Mouse (Mus musculus) embryonic facial prominence, embryonic 11.5 days (tissue): Measurements from ENCODE around the gene Rbm47. TPM values are rescaled to one million over a fixed set of nuclear protein-coding genes. Genes with fewer than 3 reads are reported as not detected.

Source experiments
- ATAC-seq: fragments of 200-750 bp; cut with Nextera tagmentation; replicated peaks from 2 replicates; pipeline ENCODE4 v1.8.0; 2017; ENCODE audit warnings: low read depth; ENCODE audit not compliant: insufficient number of reproducible peaks, low FRiP score, low TSS enrichment
- DNase-seq: peaks from one replicate; pipeline ENCODE4 v3.0.0-alpha.2; 2015; ENCODE audit warnings: low spot score
- H3K27ac ChIP-seq: fragments of 300-500 bp; sonication (generic); replicated peaks from 2 replicates; pipeline ENCODE4 v1.5.1; 2014; ENCODE audit warnings: mild to moderate bottlenecking, low read depth, low read length, control low read depth
- H3K27me3 ChIP-seq: fragments of 300-500 bp; sonication (generic); 2 replicates; pipeline ENCODE4 v1.6.1; 2014; ENCODE audit warnings: mild to moderate bottlenecking, low read length, moderate library complexity, mixed read lengths; ENCODE audit not compliant: control insufficient read depth, insufficient read depth
- H3K36me3 ChIP-seq: fragments of 300-500 bp; sonication (generic); replicated peaks from 2 replicates; pipeline ENCODE4 v1.6.1; 2014; ENCODE audit warnings: low read depth, mild to moderate bottlenecking, low read length, moderate library complexity, mixed read lengths; ENCODE audit not compliant: control insufficient read depth, insufficient read depth
- H3K4me1 ChIP-seq: fragments of 300-500 bp; sonication (generic); 2 replicates; pipeline ENCODE4 v1.6.1; 2014; ENCODE audit warnings: low read length, mixed read lengths; ENCODE audit not compliant: control insufficient read depth, insufficient read depth
- H3K4me2 ChIP-seq: fragments of 300-500 bp; sonication (generic); 2 replicates; pipeline ENCODE4 v1.6.1; 2014; ENCODE audit warnings: low read depth, mild to moderate bottlenecking, control low read depth, low read length, moderate library complexity
- H3K4me3 ChIP-seq: fragments of 300-500 bp; sonication (generic); 2 replicates; pipeline ENCODE4 v1.5.1; 2014; ENCODE audit warnings: low read depth, low read length, control low read depth
- H3K9ac ChIP-seq: fragments of 300-500 bp; sonication (generic); replicated peaks from 2 replicates; pipeline ENCODE4 v1.6.1; 2014; ENCODE audit warnings: mild to moderate bottlenecking, control low read depth, low read length
- H3K9me3 ChIP-seq: fragments of 300-500 bp; sonication (generic); replicated peaks from 2 replicates; pipeline ENCODE4 v1.6.1; 2016; ENCODE audit warnings: mild to moderate bottlenecking, low read length, inconsistent platforms, mixed read lengths; ENCODE audit not compliant: control insufficient read depth
- WGBS: fragments of 180-500 bp; shearing (Covaris S2); extraction: QIAGEN DNeasy Blood & Tissue Kit; methylation state at CpG from one replicate; pipeline ENCODE4 v1.1.7; 2014; 5-methylcytosine and 5-hydroxymethylcytosine counted together
- polyA plus RNA-seq: library from polyadenylated mRNA; unstranded; fragments of >200 nt; fragmentation: Nextera tagmentation; extraction: Ambion mirVana; gene quantifications from 2 replicates; pipeline ENCODE4 v1.2.1, GENCODE M21; 2014

The Rbm47 gene
- polyA plus RNA-seq, 1 experiment from 2014 or later = 2.9 TPM

DNA sequence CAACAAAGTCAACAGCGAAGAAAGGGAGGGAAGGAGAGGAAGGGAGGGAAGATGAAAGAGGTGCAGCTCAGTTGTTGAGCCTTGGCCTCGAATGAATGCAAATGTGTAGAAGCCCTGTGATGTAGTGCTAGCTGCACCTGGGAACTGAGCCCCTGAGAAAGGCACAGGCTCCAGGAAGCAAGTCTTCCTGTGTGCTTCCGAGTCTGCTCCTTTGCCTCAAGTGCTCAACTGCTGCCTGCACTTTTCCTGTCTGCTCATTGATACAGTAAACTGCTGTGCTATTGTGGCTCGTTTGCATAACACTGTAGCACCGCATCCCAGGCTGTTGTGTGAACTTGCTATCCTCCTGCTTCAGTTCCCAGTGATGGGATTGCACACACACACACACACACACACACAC, 19.4 kb downstream of the Rbm47 start:
- ATAC-seq (no peak), DNase-seq (no peak)
- Histone ChIP-seq H3K9me3 (no peaks in the 10 kb centered on the region), H3K36me3 (no peaks in the 10 kb centered on the region), H3K27ac (no peak overlapping the region), H3K4me2 (no peak overlapping the region), H3K27me3 (peaks cover 11% of the 10 kb centered on the region; the same call in 1 of the 2 replicates), H3K4me1 (peaks cover 2% of the 10 kb centered on the region), H3K9ac (no peak overlapping the region), H3K4me3 (no peak overlapping the region)
- 33% methylated on average over 5 of the region's 5 CpGs for WGBS

GRCm38 (mm10) chr5:66151301-66152188, 21.4 kb downstream of the Rbm47 start:
- H3K4me2 ChIP-seq = peak overlapping the region; percentile 92
- 5% methylated on average over 36 of the region's 37 CpGs for WGBS
- H3K9me3 ChIP-seq = no peaks in the 10 kb centered on the region
- H3K9ac ChIP-seq = peak overlapping the region; percentile 47
- H3K36me3 ChIP-seq = no peaks in the 10 kb centered on the region
- ATAC-seq (peak; percentile 61), DNase-seq (peak; percentile 56)
- peaks cover 2% of the 10 kb centered on the region for H3K4me1 ChIP-seq
- H3K27me3 ChIP-seq = peaks cover 11% of the 10 kb centered on the region; the same call in 1 of the 2 replicates
- peak overlapping the region; percentile 40 for H3K4me3 ChIP-seq
- peak overlapping the region; percentile 73 for H3K27ac ChIP-seq

DNA sequence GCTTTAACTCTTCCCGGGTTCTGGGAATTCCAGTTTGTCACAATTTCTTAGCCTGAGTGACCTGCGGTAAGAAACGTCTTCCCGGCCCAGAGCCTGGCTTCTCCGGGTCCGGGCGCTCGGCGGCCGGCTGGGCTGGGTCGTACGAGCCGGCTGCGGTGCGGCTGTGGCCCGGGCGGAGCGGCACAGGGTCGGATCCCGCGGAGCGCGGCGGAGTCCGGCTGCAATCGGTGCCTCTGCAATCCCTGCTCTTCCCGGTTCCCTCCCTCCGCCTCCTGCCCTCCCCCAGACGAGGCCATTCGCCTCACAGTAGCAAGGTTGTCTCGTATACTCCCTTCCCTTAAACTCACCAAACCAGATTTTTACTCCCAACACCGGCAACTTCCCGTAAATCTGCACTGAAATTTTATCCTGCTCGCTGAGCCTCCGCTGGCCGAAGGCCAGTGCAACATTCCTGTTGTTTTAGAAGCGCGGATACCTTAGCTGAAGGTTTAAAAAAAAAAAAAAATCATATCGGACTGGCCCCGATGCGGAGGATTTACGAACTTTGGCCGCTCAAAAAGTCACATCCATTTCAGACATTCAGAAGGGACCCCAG, 22.1 kb downstream of the Rbm47 start:
- ATAC-seq = peak; percentile 84
- no peaks in the 10 kb centered on the region for H3K9me3 ChIP-seq

GRCm38 (mm10) chr5:66150106-66150705, 22.7 kb downstream of the Rbm47 start:
- H3K9ac ChIP-seq = peak overlapping the region; percentile 55
- ATAC-seq = no peak
- WGBS = under 1% methylated on average over 18 of the region's 18 CpGs
- H3K4me2 ChIP-seq = peak overlapping the region; percentile 92
- DNase-seq = peak; percentile 33
- peaks cover 2% of the 10 kb centered on the region for H3K4me1 ChIP-seq
- H3K4me3 ChIP-seq = peak overlapping the region; percentile 40
- H3K27me3 ChIP-seq = peaks cover 11% of the 10 kb centered on the region; the same call in 1 of the 2 replicates
- H3K9me3 ChIP-seq = no peaks in the 10 kb centered on the region
- no peaks in the 10 kb centered on the region for H3K36me3 ChIP-seq
- no peak overlapping the region for H3K27ac ChIP-seq

More for the DNA sequence above, 22.1 kb downstream of the Rbm47 start:
- Histone ChIP-seq H3K27me3 (peaks cover 11% of the 10 kb centered on the region; the same call in 1 of the 2 replicates), H3K4me2 (peak overlapping the region; percentile 92), H3K36me3 (no peaks in the 10 kb centered on the region), H3K9ac (peak overlapping the region; percentile 55), H3K4me1 (peaks cover 2% of the 10 kb centered on the region), H3K27ac (no peak overlapping the region), H3K4me3 (peak overlapping the region; percentile 40)
- under 1% methylated on average over 43 of the region's 43 CpGs for WGBS
- DNase-seq = peak; percentile 69

GRCm38 (mm10) chr5:66149571-66149970, 23.3 kb downstream of the Rbm47 start:
- Histone ChIP-seq H3K27ac (no peak overlapping the region), H3K4me3 (no peak overlapping the region), H3K4me1 (peaks cover 2% of the 10 kb centered on the region), H3K36me3 (no peaks in the 10 kb centered on the region), H3K27me3 (peaks cover 11% of the 10 kb centered on the region; the same call in 1 of the 2 replicates), H3K9ac (no peak overlapping the region), H3K9me3 (no peaks in the 10 kb centered on the region), H3K4me2 (no peak overlapping the region)
- WGBS = 28% methylated on average over 3 of the region's 3 CpGs
- no peak for DNase-seq
- no peak for ATAC-seq

- Histone ChIP-seq H3K36me3 (no peaks in the 10 kb centered on the region), H3K27me3 (peaks cover 11% of the 10 kb centered on the region; the same call in 1 of the 2 replicates), H3K4me1 (peaks cover 2% of the 10 kb centered on the region), H3K9me3 (no peaks in the 10 kb centered on the region), H3K9ac (no peak overlapping the region), H3K4me2 (no peak overlapping the region), H3K4me3 (no peak overlapping the region), H3K27ac (no peak overlapping the region)
- no peak for DNase-seq
- no peak for ATAC-seq
- 71% methylated on average over 2 of the region's 2 CpGs for WGBS
Observed at GRCm38 (mm10) chr5:66149111-66149510, 23.8 kb downstream of the Rbm47 start.

DNA sequence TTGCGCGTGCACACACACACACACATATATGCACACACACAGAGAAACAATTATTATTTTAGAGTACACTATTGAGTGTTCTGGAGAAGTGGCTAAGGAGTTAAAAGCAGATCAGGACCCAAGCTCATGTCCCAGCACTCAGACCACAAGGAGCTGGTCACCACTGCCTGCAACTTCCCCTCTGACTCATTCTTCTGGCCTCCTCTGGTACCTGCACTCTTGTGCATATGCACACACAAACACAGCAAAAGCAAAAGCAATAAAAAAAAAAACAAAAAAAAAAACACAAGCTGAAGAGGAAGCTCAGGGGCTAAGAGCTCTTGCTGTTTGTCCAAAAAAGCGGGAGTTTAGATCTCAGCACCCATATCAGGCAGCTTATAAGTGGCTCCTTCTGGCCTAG, 25.6 kb downstream of the Rbm47 start:
- 91% methylated on average over 3 of the region's 3 CpGs for WGBS
- DNase-seq (no peak), ATAC-seq (no peak)
- Histone ChIP-seq H3K4me1 (peaks cover 2% of the 10 kb centered on the region), H3K9ac (no peak overlapping the region), H3K27me3 (peaks cover 11% of the 10 kb centered on the region; the same call in 1 of the 2 replicates), H3K9me3 (no peaks in the 10 kb centered on the region), H3K4me2 (no peak overlapping the region), H3K36me3 (no peaks in the 10 kb centered on the region), H3K4me3 (no peak overlapping the region), H3K27ac (no peak overlapping the region)
